Mouse (Mus musculus) CH12.LX (cell line): ENCODE results near the gene Hfm1. TPM values are rescaled to one million over a fixed set of nuclear protein-coding genes. Genes with fewer than 3 reads are reported as not detected.
A peak's percentile ranks its signal among the peaks of the same experiment; 100 is the strongest.

Experiments used
- DNase-seq: peaks from one replicate; pipeline ENCODE4 v3.0.0-alpha.2; 2013; ENCODE audit errors: extremely low read depth
- H3K27ac ChIP-seq: 2 replicates; pipeline ENCODE4 v1.5.1; 2012; ENCODE audit warnings: low read depth, mild to moderate bottlenecking, control low read depth, moderate library complexity; ENCODE audit not compliant: insufficient read depth
- H3K27me3 ChIP-seq: replicated peaks from 2 replicates; pipeline ENCODE3; 2012; ENCODE audit warnings: inconsistent platforms
- H3K36me3 ChIP-seq, 2 experiments: replicated peaks in 1 of 2; 2 replicates each; pipeline versions ENCODE3 to v1.6.1; 2012; ENCODE audit warnings: inconsistent platforms in 1 of 2, low read length in 1 of 2, mild to moderate bottlenecking in 1 of 2, mixed read lengths in 1 of 2, moderate library complexity in 1 of 2; ENCODE audit not compliant: control insufficient read depth in 1 of 2, insufficient read depth in 1 of 2
- H3K4me1 ChIP-seq, 2 experiments: 2 replicates each; pipeline ENCODE4 v1.6.1; 2012; ENCODE audit warnings: inconsistent platforms in 1 of 2, moderate library complexity in 1 of 2; ENCODE audit not compliant: insufficient read depth in 2 of 2, control insufficient read depth in 1 of 2
- H3K4me2 ChIP-seq: 2 replicates; pipeline ENCODE4 v1.6.1; 2012; ENCODE audit warnings: low read depth, mild to moderate bottlenecking, control low read depth; ENCODE audit not compliant: poor library complexity, insufficient read depth, severe bottlenecking
- H3K4me3 ChIP-seq, 3 experiments: fragments of 150-350 bp in 1 of 3; sonication (generic) in 1 of 3; replicated peaks in 1 of 3; 2 replicates each; pipeline versions ENCODE3 to v1.5.1; 2011 to 2012; ENCODE audit warnings: low read depth in 2 of 3, low read length in 2 of 3, mild to moderate bottlenecking in 2 of 3, moderate library complexity in 2 of 3, control low read depth in 1 of 3, improper control_type of control experiment in 1 of 3, inconsistent platforms in 1 of 3, mixed read lengths in 1 of 3; ENCODE audit not compliant: poor library complexity in 1 of 3
- H3K79me2 ChIP-seq: replicated peaks from 2 replicates; pipeline ENCODE4 v1.6.1; 2012; ENCODE audit warnings: mild to moderate bottlenecking, moderate library complexity; ENCODE audit not compliant: control insufficient read depth, poor library complexity, insufficient read depth, severe bottlenecking; ENCODE audit errors: extremely low read depth
- H3K9ac ChIP-seq: 2 replicates; pipeline ENCODE4 v1.6.1; 2012; ENCODE audit warnings: low read depth, mild to moderate bottlenecking, control low read depth, moderate library complexity; ENCODE audit not compliant: insufficient read depth
- H3K9me3 ChIP-seq: replicated peaks from 2 replicates; pipeline ENCODE3; 2012; ENCODE audit warnings: low read length, inconsistent platforms, mixed read lengths
- BHLHE40 ChIP-seq: IDR thresholded peaks from 2 replicates; pipeline ENCODE4 v1.6.1; 2011; ENCODE audit warnings: mild to moderate bottlenecking, low read depth, low read length, improper control_type of control experiment
- CHD1 ChIP-seq: IDR thresholded peaks from 2 replicates; pipeline ENCODE4 v1.6.1; 2012; ENCODE audit warnings: low read depth, low read length, improper control_type of control experiment, inconsistent platforms
- CHD2 ChIP-seq: IDR thresholded peaks from 2 replicates; pipeline ENCODE4 v1.6.1; 2011; ENCODE audit warnings: low read length, improper control_type of control experiment
- CTCF ChIP-seq, 2 experiments: IDR thresholded peaks in 1 of 2; conservative IDR thresholded peaks in 1 of 2; 2 replicates each; pipeline ENCODE4 v1.5.1; 2011 to 2012; ENCODE audit warnings: low read depth in 2 of 2, low read length in 2 of 2, improper control_type of control experiment in 1 of 2, inconsistent platforms in 1 of 2, mild to moderate bottlenecking in 1 of 2, moderate library complexity in 1 of 2
- E2F4 ChIP-seq: IDR thresholded peaks from 2 replicates; pipeline ENCODE4 v1.6.1; 2011; ENCODE audit warnings: low read depth, low read length, improper control_type of control experiment; ENCODE audit not compliant: insufficient replicate concordance
- EP300 ChIP-seq: IDR thresholded peaks from 2 replicates; pipeline ENCODE4 v1.6.1; 2011; ENCODE audit warnings: low read length, improper control_type of control experiment
- ETS1 ChIP-seq: conservative IDR thresholded peaks from 2 replicates; pipeline ENCODE4 v1.6.1; 2012; ENCODE audit warnings: low read depth, mild to moderate bottlenecking, inconsistent platforms, low read length, improper control_type of control experiment, moderate library complexity
- GABPA ChIP-seq: IDR thresholded peaks from 2 replicates; pipeline ENCODE4 v1.6.1; 2012; ENCODE audit warnings: low read depth, low read length, improper control_type of control experiment, inconsistent platforms; ENCODE audit not compliant: insufficient replicate concordance
- JUN ChIP-seq: IDR thresholded peaks from 2 replicates; pipeline ENCODE4 v1.6.1; 2011; ENCODE audit warnings: low read depth, mild to moderate bottlenecking, low read length, improper control_type of control experiment, moderate library complexity; ENCODE audit not compliant: insufficient read depth
- JUND ChIP-seq: conservative IDR thresholded peaks from 2 replicates; pipeline ENCODE4 v1.6.1; 2011; ENCODE audit warnings: low read depth, low read length, improper control_type of control experiment
- MAFK ChIP-seq: IDR thresholded peaks from 2 replicates; pipeline ENCODE4 v1.6.1; 2011; ENCODE audit warnings: low read length, improper control_type of control experiment; ENCODE audit not compliant: insufficient replicate concordance
- MEF2A ChIP-seq: IDR thresholded peaks from 2 replicates; pipeline ENCODE4 v1.6.1; 2014; ENCODE audit warnings: low read depth, mild to moderate bottlenecking, inconsistent platforms, low read length, improper control_type of control experiment, borderline replicate concordance
- MYC ChIP-seq: IDR thresholded peaks from 2 replicates; pipeline ENCODE4 v1.6.1; 2011; ENCODE audit warnings: low read depth, mild to moderate bottlenecking, improper control_type of control experiment, low read length
- RAD21 ChIP-seq: IDR thresholded peaks from 2 replicates; pipeline ENCODE4 v1.6.1; 2011; ENCODE audit warnings: low read depth, mild to moderate bottlenecking, low read length, improper control_type of control experiment, moderate library complexity
- SIN3A ChIP-seq: IDR thresholded peaks from 2 replicates; pipeline ENCODE4 v1.6.1; 2012; ENCODE audit warnings: low read length, improper control_type of control experiment, inconsistent platforms
- SMC3 ChIP-seq: IDR thresholded peaks from 2 replicates; pipeline ENCODE4 v1.6.1; 2011; ENCODE audit warnings: low read depth, low read length, improper control_type of control experiment
- ZC3H11A ChIP-seq: IDR thresholded peaks from 2 replicates; pipeline ENCODE4 v1.6.1; 2012; ENCODE audit warnings: low read depth, mild to moderate bottlenecking, inconsistent platforms, low read length, improper control_type of control experiment
- dilution Hi-C: fragments of 300-500 bp; cut with MboI; formaldehyde crosslinking; loops from 2 replicates; pipeline ENCODE4 v1.14.3; 2020; ENCODE audit warnings: low sequenced_read_pairs; ENCODE audit not compliant: extremely low pct_unique_long_range_greater_than_20kb, extremely low pct_ligation_motif_present
- in situ Hi-C: fragments of 300-500 bp; cut with MboI; formaldehyde crosslinking; loops from 3 replicates; pipeline ENCODE4 v1.14.3; 2019; ENCODE audit warnings: low sequenced_read_pairs, low pct_ligation_motif_present, low pct_unique_long_range_greater_than_20kb, mixed read lengths
- polyA plus RNA-seq: library from polyadenylated mRNA; unstranded; fragments of >175 nt; gene quantifications from 2 replicates; pipeline ENCODE4 v1.2.1, GENCODE M21; 2012; ENCODE audit warnings: low read depth; ENCODE audit not compliant: insufficient read length
- total RNA-seq, 2 experiments: library from RNA; depleted of rRNA; stranded (reverse); fragments of 300-350 nt in 1 of 2; fragments of >200 nt in 1 of 2; gene quantifications; 2 replicates each; pipeline ENCODE4 v1.2.3; 2012 to 2014

The Hfm1 gene
- total and polyA plus RNA-seq, 3 experiments: not detected

DNA sequence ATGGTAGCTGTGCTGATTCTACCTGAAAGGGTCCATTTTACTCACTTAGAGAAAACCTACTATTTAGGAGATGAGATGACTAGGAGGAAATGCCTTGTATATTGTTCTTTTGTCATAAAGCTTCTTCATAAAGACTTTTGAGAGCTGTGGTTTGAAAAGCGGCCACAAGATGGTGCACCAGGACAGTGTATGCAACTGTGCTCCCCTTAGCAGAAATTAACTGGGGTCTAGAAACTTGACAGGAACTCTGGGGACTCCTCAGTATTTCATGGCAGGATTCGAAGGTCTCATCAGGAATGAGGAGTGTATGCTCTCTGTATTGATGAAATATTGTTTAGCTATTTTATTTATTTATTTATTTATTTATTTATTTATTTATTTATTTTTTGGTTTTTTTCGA lies 65.7 kb downstream of the Hfm1 start:
- dilution Hi-C loops (no loop called here), in situ Hi-C loops (no loop called here)
- H3K27me3 ChIP-seq: no peaks in the 10 kb centered on the region
- no peaks in the 10 kb centered on the region for H3K4me1 ChIP-seq
- DNase-seq: peak; percentile 60
- no peak overlapping the region for H3K27ac ChIP-seq
- no peaks in the 10 kb centered on the region for H3K9me3 ChIP-seq
- no peaks in the 10 kb centered on the region for H3K79me2 ChIP-seq
- H3K4me2 ChIP-seq: no peak overlapping the region
- H3K9ac ChIP-seq: no peak overlapping the region
- no peak overlapping the region for H3K4me3 ChIP-seq
- no peaks in the 10 kb centered on the region for H3K36me3 ChIP-seq
- TF ChIP-seq CTCF (conservative IDR thresholded peaks at IDR 0.05 in 1 of 2, IDR thresholded peaks at IDR 0.05 in 1 of 2; ENCODE audit: low read depth in 2 of 2, low read length in 2 of 2): peak; percentile 48 to 94; a peak in 3 of 4 replicates
- TF ChIP-seq MEF2A: no peak
- no peak for TF ChIP-seq MYC
- peak; percentile 99 for TF ChIP-seq RAD21
- peak; percentile 93 for TF ChIP-seq SMC3
- TF ChIP-seq ZC3H11A: peak; percentile 82

GRCm38 (mm10) chr5:106853284-106853683 lies 72.8 kb downstream of the Hfm1 start:
- H3K4me1 ChIP-seq: peaks cover 0 to 5% of the 10 kb centered on the region in 2 experiments; a peak in 1 of 4 replicates
- H3K4me2 ChIP-seq: no peak overlapping the region
- no peak overlapping the region for H3K9ac ChIP-seq
- no peaks in the 10 kb centered on the region for H3K79me2 ChIP-seq
- in situ Hi-C loops: no loop called here
- no peaks in the 10 kb centered on the region for H3K27me3 ChIP-seq
- no peak overlapping the region for H3K4me3 ChIP-seq
- no peak overlapping the region for H3K27ac ChIP-seq
- no peak for TF ChIP-seq E2F4
- TF ChIP-seq JUN: peak; percentile 68
- no peak; the same call in 1 of the 2 replicates for TF ChIP-seq EP300
- TF ChIP-seq GABPA: no peak
- TF ChIP-seq CTCF (conservative IDR thresholded peaks at IDR 0.05 in 1 of 2, IDR thresholded peaks at IDR 0.05 in 1 of 2; ENCODE audit: low read depth in 2 of 2, low read length in 2 of 2): no peak
- peak; percentile 74 for TF ChIP-seq JUND
- no peak for TF ChIP-seq CHD2
- no peak for TF ChIP-seq BHLHE40
- no peak for TF ChIP-seq SIN3A
- no peak for TF ChIP-seq ZC3H11A
- TF ChIP-seq ETS1: peak; percentile 88
- no peak for TF ChIP-seq MEF2A
- peak; percentile 99 for TF ChIP-seq MAFK
- no peak for TF ChIP-seq CHD1
- TF ChIP-seq, all 38 proteins: peak for 4
- Histone ChIP-seq H3K36me3 (no peaks in the 10 kb centered on the region), H3K9me3 (no peaks in the 10 kb centered on the region)
- peak; percentile 44 for DNase-seq
- dilution Hi-C loops: no loop called here
